Mouse (Mus musculus) heart, postnatal 4 days (tissue): ENCODE results near the gene Zfp36l1. TPM values are rescaled to one million over a fixed set of nuclear protein-coding genes. Genes with fewer than 3 reads are reported as not detected.
A peak's percentile ranks its signal among the peaks of the same experiment; 100 is the strongest.

Experiments
- DNase-seq: peaks from one replicate; pipeline ENCODE4 v3.0.0; 2021
- total RNA-seq, 2 experiments: library from RNA; stranded (reverse); gene quantifications; 2 replicates each; pipeline ENCODE4 v1.2.3; 2021

Zfp36l1 gene
- total RNA-seq, 2 experiments from 2014 or later: 174 to 188 TPM

DNA sequence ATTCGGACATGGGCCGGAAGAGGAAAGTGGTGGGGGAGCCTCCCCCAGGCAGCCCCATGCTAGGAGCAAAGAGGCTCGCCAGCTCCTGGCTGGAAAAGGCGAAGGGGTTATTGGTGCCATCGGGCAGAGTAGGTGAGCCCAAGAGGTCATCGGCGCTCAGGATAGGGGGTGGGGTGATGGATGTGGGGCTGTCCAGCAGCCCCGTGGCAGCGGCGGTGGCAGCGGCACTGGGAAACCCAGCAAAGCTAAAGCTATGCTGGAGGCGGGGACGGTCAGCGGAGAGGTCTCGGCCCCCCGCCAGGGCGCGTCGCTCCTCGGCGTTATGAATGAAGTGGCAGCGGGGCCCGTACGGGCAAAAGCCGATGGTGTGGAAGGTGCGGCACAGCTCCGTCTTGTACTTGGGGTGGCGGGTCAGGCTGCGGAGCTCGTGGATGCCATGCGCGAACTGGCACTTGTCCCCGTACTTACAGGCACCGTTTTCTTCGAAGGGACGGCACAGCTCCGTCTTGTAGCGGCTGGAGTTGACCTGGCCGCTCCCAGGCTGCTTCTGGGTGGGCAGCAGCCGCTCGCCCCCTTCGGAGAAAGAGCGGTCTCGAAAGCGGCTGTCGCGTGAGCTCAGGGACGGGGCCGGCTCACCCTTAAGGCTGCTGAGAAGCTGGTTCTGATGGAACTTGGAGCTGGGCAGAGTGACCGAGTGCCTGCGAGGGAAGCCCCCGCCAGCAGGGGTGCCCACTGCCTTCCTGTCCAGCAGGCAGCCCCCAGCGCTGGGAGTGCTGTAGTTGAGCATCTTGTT, 2.9 kb downstream of the Zfp36l1 start:
- peak; percentile 67 for DNase-seq

DNA sequence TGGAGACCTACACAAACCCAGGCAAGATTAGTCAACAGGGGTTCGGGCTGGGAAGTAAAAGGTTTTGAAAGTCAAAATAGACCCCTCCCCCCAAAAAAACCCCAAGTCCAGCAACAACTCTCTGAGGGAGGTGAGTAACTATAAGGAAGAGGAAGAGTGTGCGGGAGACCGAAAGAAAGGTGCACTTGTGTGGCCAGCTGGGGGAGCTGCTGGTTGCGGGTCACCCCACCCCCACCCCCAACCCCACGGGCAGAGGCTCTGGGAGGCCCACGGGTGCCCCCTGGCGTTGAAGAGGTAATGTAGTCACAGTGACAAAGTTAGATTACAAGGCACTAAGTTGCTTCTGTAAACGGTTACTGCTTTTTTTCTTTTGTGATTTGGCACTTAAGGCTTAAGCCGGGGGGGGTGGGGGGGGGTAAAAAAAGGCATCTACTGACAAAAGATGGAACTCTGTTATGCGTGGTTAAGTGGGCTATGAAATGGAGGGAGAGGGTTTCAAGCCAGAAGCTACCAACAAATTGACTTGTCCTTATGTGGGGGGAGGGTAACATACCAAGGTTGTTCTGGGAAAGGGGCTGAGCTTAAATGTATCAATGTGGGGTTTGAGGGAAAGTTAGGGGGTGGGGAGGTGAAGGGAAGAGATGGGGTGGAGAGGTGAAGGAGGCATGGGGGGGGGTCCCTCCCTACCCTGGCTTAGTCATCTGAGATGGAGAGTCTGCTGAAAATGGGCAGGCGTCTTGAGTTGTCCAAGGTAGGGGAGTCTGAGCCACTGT, 3.7 kb downstream of the Zfp36l1 start:
- peak; percentile 91 for DNase-seq

DNA sequence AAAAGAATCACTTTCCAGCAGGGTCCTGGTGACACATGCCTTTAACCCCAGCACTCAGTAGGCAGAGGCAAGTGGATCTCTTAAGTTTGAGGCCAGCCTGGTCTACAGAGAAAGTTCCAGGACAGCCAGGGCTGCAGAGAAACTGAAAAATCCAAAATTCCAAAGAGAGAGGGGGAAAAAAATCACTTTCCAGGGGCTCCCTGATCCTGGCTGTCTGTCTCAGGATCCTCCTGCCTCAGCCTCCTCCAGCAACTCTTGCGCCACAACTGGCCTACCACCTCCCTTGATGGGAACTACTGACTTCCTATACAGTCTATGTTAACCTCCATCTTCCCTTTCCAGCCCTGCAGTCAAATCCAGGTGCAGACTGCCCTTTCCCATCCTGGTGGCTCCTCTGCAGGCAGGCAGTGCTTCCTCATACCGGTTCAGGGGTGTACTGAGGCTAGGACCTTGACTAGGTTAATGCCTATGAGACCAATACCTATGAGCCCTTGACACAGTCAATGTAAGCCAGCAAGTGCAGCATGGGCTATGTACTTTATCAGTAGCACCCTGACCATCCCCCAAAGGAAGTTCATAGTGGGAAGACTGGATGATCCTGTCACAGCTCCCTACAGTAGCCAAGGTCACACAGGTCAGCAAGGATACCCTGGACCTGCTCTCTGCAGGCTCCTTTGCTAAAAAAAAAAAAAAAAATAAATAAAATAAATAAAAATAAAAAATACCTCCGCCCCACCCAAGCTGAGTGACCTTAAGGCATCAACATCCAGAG, 5.7 kb downstream of the Zfp36l1 start:
- no peak for DNase-seq

DNA sequence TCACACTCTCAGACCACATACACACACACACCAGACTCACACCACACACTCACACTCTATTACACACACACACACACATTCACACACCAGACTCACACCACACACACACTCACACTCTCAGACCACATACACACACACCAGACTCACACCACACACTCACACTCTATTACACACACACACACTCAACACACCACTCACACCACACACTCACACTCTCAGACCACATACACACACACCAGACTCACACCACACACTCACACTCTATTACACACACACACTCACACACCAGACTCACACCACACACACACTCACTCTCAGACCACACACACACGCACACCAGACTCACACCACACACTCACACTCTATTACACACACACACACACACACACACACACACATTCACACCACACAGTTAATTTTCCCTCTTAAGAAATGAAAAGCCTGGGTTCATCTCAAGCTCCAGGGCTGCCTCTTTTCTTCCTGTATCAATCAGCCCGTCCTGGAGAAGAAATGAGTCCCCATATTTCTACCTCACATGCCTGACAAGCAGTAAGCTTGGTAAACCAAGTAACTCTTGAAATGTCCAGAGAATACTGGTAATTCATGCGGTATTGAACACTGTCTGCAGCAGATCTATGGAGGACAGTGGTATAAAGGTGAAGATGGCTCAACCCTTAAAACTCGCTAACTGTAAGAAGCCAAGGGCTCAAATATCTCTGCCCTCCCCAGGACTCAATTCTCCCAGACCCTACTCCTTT, 6.5 kb downstream of the Zfp36l1 start:
- no peak for DNase-seq

DNA sequence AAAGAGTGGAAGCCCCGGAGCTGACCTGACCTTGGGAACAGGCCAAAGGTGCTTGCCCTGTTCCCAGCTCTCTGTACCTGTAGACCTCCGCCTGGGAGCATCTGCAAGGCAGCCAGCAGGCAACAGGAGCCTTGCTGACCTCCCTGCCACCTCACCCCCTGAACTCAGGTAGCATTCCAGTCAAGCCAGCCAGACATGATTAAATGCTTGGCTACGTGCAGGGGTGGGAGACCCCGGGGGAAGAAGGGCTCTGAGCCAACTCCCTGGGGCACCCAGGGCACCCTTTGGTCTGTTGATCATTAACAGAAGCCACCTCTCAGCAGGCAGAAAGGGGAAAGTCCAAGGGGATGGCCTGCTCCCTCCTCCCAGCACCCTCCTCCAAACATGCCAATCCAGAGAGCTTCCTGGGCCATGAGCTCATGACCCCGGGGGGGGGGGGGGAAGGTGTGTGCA, 9.3 kb downstream of the Zfp36l1 start:
- DNase-seq: no peak

DNA sequence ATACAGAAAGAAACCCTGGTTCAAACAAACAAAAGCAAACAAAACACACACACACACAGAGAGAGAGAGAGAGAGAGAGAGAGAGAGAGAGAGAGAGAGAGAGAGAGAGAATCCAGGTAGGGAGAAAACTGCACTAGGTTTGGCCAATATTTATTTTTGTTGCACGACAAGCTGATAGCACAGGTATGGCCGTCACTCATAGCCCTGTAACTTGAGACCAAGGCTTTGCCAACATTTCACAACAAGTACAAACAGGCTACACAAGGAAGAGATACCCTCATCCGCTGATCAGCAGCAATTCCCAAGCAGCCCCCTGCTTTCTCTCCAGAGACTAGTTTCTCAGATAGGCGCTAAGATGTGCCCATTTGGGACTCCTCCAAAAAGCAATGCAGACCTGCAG, 9.7 kb downstream of the Zfp36l1 start:
- no peak for DNase-seq

DNA sequence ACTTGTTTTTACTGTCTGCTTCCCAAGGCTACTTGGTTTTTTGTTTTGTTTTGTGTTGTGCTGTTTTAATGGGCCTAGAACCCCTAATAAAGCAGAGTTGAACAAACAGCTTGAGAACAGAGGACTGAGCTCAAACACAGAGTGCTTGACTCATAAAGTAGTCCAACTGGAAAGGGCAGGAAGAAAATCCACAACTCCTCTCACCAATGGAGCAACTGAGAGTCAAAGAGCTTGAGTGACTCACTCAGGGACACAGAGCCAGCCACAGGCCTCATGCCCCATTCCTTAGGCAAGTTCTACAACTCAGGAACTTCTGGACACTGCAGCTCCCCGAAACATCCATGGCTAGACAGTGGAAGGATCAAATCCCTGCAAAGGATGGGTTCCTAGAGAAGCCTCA, 14.0 kb downstream of the Zfp36l1 start:
- DNase-seq: no peak

DNA sequence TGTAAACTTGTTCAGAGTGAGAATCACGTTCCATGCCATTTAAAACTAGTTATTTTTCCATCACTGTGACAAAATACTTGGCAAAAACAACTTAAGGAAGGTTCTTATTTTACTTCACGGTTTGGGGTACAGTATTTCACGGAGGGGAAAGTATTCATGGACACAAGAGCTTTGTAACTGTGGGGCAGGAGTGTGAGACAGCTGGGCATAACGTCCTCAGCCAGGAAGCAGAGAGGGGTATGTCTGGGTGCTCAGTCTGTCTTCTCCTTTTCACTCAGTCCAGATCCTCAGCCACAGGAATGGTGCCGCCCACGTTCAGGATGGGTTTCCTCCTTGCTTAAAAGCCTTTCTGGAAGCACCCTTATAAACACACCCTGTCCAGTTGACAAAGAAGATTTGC, 16.1 kb downstream of the Zfp36l1 start:
- no peak for DNase-seq

DNA sequence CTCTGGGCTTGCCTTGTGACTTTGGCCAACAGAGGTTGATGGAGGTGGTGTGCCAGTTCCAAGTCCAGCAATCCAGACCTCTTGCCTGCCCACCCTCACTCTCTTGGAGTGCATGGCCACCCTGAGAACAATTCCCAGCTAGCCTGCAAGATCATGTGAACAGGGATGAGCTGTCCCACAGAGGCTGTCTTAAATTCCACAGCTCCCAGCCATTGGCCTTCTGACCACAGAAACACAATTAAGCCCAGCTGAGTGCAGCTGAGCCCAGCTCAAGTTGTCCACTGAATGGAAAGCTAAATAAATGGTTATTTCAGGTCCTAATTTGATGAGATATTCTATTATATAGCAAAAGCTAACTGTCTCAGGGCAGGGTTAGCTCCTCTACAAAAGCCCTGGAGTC, 20.0 kb downstream of the Zfp36l1 start:
- DNase-seq: no peak

DNA sequence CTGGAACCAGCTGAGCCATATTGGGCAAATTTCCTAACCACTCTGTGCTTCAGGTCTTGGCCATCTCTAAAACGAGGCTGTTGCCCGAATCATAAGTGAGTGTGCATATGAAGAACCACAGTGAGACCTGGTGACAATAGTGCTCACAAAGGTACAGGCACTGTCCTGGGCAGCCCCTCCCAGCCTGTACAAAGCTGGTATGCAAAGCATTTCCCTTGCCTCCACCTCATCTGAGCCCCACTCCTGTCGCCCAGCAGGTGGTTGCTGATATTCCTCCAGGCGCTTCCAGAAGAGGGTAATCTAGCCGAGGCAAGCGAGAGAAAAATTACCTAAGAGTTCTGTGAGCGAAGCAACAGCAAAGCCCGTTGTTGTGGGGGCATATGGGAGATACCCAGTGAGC, 21.7 kb downstream of the Zfp36l1 start:
- no peak for DNase-seq

DNA sequence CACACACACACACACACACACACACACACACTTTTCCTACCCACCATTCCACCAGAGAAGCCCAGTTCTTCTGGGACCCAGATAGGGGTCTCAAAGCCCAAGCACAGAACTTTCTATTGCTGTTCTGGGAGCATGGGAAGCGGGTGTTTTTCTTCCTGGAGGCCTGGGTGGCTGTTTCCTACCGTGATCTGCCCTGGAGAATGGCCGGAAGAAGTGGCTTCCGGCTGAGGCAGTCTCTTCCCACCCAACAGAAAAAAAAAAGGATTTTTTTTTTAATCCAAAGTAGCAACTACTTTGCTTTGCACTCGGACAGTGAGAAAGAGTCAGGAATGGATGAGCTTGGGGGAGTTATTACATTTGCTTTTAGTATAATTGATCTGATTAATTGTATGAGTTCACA, 22.3 kb downstream of the Zfp36l1 start:
- peak; percentile 44 for DNase-seq

DNA sequence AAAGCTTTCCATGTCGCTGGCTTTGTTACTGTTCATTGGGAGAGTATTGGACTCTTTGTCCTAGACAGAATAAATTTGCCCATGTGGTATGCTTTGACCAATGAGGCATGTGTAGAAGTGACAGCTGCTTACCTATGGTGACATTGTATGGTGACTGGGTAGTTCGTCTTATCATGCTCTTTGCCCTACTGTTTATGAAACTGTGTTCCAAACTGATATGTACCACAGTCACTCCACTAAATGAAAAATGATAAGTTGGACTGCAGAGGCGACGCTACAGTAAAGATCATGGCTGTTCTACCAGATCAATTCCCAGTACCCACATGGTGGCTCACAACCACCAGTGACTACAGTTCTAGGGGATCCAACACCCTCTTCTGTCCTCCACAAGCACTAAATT, 24.7 kb downstream of the Zfp36l1 start:
- DNase-seq: no peak

DNA sequence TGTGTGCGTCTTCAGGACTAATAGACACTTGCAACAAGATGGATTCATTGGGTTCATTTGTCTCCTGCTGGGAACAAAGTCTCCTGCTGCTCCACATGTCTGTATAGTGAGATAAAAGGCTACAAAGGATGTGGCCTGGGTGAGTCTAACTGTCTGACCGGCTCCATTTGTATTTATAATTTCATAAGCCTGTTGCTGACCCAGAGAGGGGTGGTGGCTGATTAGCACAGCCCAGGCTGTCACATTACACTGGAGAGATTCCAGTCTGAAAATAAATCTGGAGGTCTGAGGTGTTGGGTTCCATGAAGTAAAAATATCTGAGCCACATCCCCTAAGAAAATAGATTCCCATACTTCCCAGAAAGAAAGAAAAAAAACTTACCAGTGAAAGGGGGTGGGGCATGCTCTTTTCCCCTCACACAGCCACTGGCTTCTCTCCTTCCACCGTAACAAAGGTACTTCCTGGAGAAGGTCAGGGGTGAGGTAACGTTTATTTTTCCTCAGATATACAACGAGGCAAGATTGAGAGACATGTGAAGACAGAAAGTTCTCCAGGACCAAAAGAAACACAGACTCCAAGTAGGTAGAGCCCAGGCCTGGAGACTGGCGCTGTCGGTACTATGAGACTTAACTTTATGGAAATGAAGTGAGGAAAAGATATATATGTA, 28.2 kb downstream of the Zfp36l1 start:
- no peak for DNase-seq

DNA sequence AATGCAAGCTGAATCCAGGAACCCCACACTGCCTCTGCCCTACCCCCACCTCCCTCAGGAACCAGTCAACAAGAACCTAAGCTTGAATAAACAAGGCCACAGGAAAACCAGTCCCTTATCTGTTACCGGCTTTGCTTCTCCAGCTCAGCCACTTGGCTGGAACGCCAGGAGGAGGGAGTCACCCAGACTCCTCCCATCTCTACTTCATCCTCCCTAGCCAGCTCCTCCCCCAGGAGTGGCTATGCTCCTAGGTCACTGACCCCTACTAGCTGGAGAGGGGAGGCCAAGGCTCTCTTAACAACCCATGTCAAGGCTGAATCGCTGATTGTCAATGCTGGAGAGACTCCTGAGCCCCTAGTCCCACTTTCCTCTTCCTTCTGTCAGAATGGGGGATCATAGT, 28.9 kb downstream of the Zfp36l1 start:
- DNase-seq: peak; percentile 80

DNA sequence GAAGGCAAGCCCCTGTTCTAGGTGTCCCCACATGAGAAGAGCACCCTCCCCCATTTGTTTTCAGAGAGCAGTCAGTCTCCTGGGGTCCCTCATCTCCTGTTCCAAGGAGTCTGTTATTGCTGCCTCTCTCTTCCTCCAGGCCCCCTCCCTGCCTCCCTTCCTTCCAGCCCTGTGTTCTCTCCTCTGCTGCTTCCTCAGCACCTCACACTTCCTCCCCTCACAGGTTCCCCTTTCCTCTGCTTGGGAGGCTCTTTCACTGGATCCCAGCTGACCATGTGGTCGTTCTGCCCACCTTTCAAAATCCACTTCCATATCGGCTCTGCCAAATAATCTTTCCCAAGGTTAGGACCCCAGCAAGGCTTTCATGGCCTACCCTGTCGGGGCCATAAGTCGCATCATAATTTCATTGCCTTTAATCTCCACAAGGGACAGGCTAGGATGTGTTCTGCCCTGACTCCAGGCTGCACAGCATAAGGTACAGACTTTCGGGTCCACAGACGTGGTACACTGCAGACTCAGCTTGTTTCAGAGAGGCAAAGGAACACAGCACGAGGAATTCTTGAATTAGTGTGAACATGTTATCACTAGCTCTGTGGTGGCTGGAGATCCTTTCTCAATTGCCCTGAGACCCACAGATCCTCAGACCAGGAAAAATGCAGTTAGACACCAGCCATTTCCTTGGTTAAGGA, 29.5 kb downstream of the Zfp36l1 start:
- no peak for DNase-seq

DNA sequence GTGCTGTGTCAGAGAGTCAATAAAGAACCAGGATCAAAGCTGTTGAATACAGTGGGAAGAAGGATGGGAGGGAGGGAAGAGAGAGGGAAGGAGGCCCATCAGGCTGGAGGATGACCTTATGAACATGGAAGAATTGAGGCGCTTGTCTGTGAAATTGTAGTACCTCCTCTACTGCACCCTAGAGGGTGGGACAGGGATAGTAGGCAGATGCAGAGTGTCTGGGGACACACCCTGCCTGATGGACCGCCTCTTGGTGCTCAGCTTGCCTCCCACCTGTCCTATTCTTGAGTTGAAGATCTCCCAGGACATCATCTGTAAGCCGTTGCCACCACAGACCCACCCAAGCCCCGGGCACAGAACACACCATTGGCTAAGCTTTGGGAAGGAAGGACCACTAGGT, 30.1 kb downstream of the Zfp36l1 start:
- no peak for DNase-seq

DNA sequence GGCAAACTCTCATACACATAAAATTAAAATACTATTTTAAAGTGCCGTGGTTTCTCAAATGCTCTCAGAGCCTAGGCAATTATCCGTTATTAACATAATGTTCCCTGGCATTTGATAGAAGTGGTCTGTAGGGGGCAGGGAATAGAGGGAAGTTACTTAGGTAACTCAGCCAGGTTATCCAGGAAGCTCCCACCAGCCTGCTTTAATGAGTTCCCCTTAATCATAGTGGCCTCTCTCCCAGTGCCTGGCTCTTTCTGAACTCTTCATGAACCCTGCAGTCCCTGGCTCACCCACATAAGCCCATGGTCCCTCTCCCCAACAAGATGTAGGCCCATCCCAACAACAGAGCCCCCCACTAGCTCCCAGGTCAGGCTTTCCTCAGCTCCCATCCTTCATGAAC, 31.4 kb downstream of the Zfp36l1 start:
- no peak for DNase-seq

DNA sequence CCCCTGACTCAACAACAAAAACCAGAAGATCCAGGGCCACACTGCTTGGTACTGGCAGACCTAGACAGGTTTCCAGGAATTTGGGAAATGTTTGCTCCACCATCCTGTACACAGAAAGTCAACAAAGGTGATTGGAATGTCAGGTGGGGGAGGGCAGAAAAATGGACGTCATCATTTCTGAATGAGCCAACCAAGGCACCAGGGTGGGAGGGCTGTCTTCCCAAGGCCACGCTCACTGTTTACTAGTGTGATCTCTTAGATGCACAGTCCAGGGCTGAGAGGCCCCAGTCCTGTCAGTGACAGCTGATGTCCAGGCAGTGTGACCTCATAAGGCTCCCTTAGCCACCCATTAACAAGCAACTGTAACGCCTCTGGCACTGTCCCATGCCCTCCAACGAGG, 32.9 kb downstream of the Zfp36l1 start:
- DNase-seq: no peak

DNA sequence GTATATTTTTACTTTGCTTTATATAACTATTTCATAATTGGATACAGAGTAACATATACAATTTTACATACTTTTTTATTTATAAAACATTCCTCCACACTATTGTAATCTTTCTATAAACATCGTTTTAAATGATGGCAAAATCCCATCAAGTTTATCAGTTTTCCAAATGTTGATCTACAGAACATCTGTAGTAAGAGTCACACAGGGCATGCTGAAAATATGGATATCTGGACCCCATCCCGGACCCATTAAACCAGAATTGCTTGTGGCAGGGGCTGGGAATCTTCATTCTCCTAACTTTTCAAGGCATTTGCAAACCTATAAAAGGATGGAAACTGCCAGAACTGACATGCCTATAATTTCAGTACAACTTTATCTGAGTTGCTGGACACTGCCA, 38.5 kb downstream of the Zfp36l1 start:
- no peak for DNase-seq

DNA sequence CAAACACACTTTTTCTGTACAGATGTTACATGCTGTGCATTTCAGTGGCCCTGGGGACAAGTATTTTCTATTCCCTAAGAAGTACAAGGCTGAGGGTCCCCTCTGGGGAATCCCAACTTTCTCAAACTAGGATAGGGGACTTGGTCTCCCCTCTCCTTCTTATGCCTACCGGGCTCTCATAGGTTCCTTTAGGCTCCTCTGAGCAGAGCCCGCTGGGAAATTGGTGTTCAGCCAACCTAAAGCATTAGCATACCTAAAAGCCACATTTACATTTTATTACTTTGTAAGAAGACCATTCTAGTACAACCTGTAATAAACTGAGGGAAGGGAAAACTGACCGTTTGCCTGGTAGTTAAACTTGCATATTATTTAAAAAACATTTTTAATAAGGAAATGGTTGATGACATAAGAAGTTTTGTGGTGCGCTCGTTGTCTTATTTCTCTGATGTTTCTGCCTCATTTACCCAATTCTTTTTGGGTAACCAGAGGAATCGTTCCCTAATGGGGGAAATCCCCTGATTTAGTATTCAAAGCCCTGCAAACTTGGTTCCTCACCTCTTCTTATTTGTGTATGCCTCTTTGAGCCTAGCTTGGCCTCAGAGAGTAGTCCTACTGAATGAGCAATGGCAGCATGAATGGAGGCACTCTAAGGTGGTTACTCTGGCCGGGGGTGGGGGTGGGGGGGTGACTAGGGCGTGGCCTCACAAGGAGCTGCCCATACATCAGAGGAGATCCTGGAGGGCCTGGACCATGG, 42.1 kb downstream of the Zfp36l1 start:
- no peak for DNase-seq
